Mouse (Mus musculus) ES-Bruce4 (cell line): ENCODE measurements around the gene Gm20518.

ENCODE experiments used
- CTCF ChIP-seq: IDR thresholded peaks from one replicate; pipeline ENCODE4 v1.8.1; 2011; ENCODE audit warnings: low read depth, low read length
- POLR2A ChIP-seq: IDR thresholded peaks from one replicate; pipeline ENCODE4 v1.8.1; 2011; ENCODE audit warnings: low read length; ENCODE audit not compliant: insufficient read depth

- TF ChIP-seq CTCF (no peak), POLR2A (no peak)
Observed at GRCm38 (mm10) chr16:17922163-17922538, 30.7 kb upstream of the Gm20518 start.
